Mouse (Mus musculus) lung, postnatal 0 days (tissue): ENCODE data around the gene Prickle2. TPM values are rescaled to one million over a fixed set of nuclear protein-coding genes. Genes with fewer than 3 reads are reported as not detected.
A peak's percentile ranks its signal among the peaks of the same experiment; 100 is the strongest.

Experiments used
- ATAC-seq: fragments of 200-750 bp; cut with Nextera tagmentation; 2 replicates; pipeline ENCODE4 v1.8.0; 2017; ENCODE audit warnings: moderate library complexity
- DNase-seq: peaks from one replicate; pipeline ENCODE4 v3.0.0-alpha.2; 2016; ENCODE audit warnings: low spot score
- H3K27ac ChIP-seq: fragments of 300-500 bp; sonication (generic); 2 replicates; pipeline ENCODE4 v1.5.1; 2014; ENCODE audit warnings: antibody characterized with exemption, mild to moderate bottlenecking, low read length, mixed read lengths
- H3K27me3 ChIP-seq: fragments of 300-500 bp; sonication (generic); replicated peaks from 2 replicates; pipeline ENCODE4 v1.6.1; 2014; ENCODE audit warnings: low read length, mixed read lengths; ENCODE audit not compliant: insufficient read depth
- H3K36me3 ChIP-seq: fragments of 300-500 bp; sonication (generic); 2 replicates; pipeline ENCODE4 v1.6.1; 2014; ENCODE audit warnings: low read length, mixed read lengths; ENCODE audit not compliant: insufficient read depth
- H3K4me1 ChIP-seq: fragments of 300-500 bp; sonication (generic); 2 replicates; pipeline ENCODE4 v1.6.1; 2014; ENCODE audit warnings: antibody characterized with exemption, low read depth, low read length, mixed read lengths; ENCODE audit not compliant: insufficient read depth
- H3K4me2 ChIP-seq: fragments of 300-500 bp; sonication (generic); replicated peaks from 2 replicates; pipeline ENCODE4 v1.6.1; 2014; ENCODE audit warnings: low read depth, mild to moderate bottlenecking, low read length, moderate library complexity, mixed read lengths
- H3K4me3 ChIP-seq: fragments of 300-500 bp; sonication (generic); 2 replicates; pipeline ENCODE4 v1.5.1; 2014; ENCODE audit warnings: low read depth, low read length
- H3K9ac ChIP-seq: fragments of 300-500 bp; sonication (generic); replicated peaks from 2 replicates; pipeline ENCODE4 v1.6.1; 2014; ENCODE audit warnings: low read depth, mild to moderate bottlenecking
- H3K9me3 ChIP-seq: fragments of 300-500 bp; sonication (generic); 2 replicates; pipeline ENCODE4 v1.6.1; 2016; ENCODE audit warnings: low read length, mixed read lengths
- CTCF ChIP-seq: IDR thresholded peaks from 2 replicates; pipeline ENCODE4 v1.5.1; 2016; ENCODE audit warnings: antibody characterized with exemption, mild to moderate bottlenecking
- EP300 ChIP-seq: IDR thresholded peaks from 2 replicates; pipeline ENCODE4 v1.6.1; 2016; ENCODE audit warnings: antibody characterized with exemption, mild to moderate bottlenecking, control low read depth
- WGBS: fragments of 180-500 bp; shearing (Covaris S2); extraction: QIAGEN DNeasy Blood & Tissue Kit; methylation state at CpG from one replicate; pipeline ENCODE4 v1.1.7; 2014; 5-methylcytosine and 5-hydroxymethylcytosine counted together
- polyA plus RNA-seq: library from polyadenylated mRNA; unstranded; fragments of >200 nt; fragmentation: Nextera tagmentation; extraction: Ambion mirVana; gene quantifications from 2 replicates; pipeline ENCODE4 v1.2.1, GENCODE M21; 2015

Prickle2 gene
- polyA plus RNA-seq, 1 experiment from 2014 or later: 7.0 TPM

DNA sequence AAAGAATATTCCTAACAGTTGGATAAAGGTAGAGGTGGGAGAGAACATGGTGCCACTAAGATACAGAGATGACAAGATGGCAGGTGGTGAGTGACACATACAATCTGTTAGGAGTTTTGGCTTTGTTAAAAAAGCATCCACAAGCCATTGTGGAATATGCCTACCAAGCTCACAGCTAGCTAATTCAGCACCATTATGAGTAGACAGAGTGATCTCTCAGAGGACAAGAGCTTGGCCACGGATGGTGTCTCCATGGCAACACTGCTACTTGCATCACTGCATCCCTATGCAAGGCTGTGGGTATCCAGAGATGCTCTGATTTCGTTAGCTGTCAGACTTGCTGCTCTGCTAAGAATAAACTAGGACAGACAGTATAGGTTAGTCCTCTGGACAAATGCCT lies 238.6 kb downstream of the Prickle2 start:
- H3K27ac ChIP-seq: no peak overlapping the region; the same call in 1 of the 2 replicates
- peaks cover 26% of the 10 kb centered on the region; the same call in 1 of the 2 replicates for H3K4me1 ChIP-seq
- no peaks in the 10 kb centered on the region for H3K36me3 ChIP-seq
- no peaks in the 10 kb centered on the region for H3K9me3 ChIP-seq
- whole genome bisulfite sequencing: 91% methylated on average over 2 of the region's 2 CpGs
- H3K4me3 ChIP-seq: no peak overlapping the region
- H3K27me3 ChIP-seq: no peaks in the 10 kb centered on the region
- H3K9ac ChIP-seq: no peak overlapping the region
- no peak for DNase-seq
- no peak overlapping the region for H3K4me2 ChIP-seq
- ATAC-seq: no peak
- no peak for TF ChIP-seq CTCF
- TF ChIP-seq EP300: no peak

GRCm38 (mm10) chr6:92465666-92466065 lies 240.3 kb downstream of the Prickle2 start:
- Histone ChIP-seq H3K36me3 (no peaks in the 10 kb centered on the region), H3K9ac (no peak overlapping the region), H3K9me3 (no peaks in the 10 kb centered on the region), H3K4me2 (no peak overlapping the region), H3K4me3 (no peak overlapping the region), H3K4me1 (peaks cover 26% of the 10 kb centered on the region; the same call in 1 of the 2 replicates), H3K27ac (peak overlapping the region; percentile 38; the same call in 1 of the 2 replicates), H3K27me3 (no peaks in the 10 kb centered on the region)
- WGBS: 72% methylated on average over 1 of the region's 1 CpGs
- DNase-seq (peak; percentile 56), ATAC-seq (peak; percentile 48)
- TF ChIP-seq CTCF: no peak
- peak; percentile 57; the same call in 1 of the 2 replicates for TF ChIP-seq EP300

DNA sequence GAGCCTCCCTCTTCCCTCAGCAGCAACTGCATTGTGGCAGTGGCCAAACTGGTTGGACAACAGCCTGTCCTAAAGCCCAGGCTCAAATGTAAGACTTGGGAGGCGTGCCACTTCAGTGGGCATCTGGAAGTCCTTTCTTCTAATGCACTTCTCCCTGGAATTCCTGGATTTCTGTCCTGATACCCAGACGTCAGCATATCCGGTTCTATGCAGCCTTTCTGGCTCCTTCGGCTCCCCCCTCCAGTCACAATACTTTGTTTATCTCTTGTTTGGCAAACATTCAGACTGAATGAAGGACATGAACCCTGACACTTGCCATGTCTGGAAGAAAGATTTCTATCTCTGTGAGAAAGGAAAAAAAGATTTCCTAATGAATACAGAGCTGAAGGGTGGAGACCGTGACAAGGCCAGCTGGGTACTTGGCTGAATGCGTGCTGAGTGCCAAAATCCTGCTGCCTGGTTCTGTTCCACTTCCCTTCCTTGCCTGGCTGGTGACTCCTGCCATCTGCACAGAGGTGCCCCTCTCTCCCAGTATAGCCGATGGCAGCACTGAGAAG lies 241.1 kb downstream of the Prickle2 start:
- H3K4me3 ChIP-seq: no peak overlapping the region
- H3K9ac ChIP-seq: no peak overlapping the region
- peak; percentile 82 for ATAC-seq
- peak overlapping the region; percentile 73 for H3K27ac ChIP-seq
- whole genome bisulfite sequencing: 8% methylated on average over 7 of the region's 7 CpGs
- no peak overlapping the region for H3K4me2 ChIP-seq
- no peaks in the 10 kb centered on the region for H3K27me3 ChIP-seq
- TF ChIP-seq CTCF (peak; percentile 1; the same call in 1 of the 2 replicates), EP300 (peak; percentile 97)
- H3K4me1 ChIP-seq: peaks cover 23% of the 10 kb centered on the region; the same call in 1 of the 2 replicates
- no peaks in the 10 kb centered on the region for H3K36me3 ChIP-seq
- peak; percentile 92 for DNase-seq
- H3K9me3 ChIP-seq: no peaks in the 10 kb centered on the region

- no peaks in the 10 kb centered on the region for H3K9me3 ChIP-seq
- 34% methylated on average over 9 of the region's 9 CpGs for WGBS
- no peak for ATAC-seq
- H3K9ac ChIP-seq: no peak overlapping the region
- DNase-seq: no peak
- peak overlapping the region; percentile 73 for H3K27ac ChIP-seq
- H3K36me3 ChIP-seq: no peaks in the 10 kb centered on the region
- H3K4me2 ChIP-seq: no peak overlapping the region
- peaks cover 22% of the 10 kb centered on the region; the same call in 1 of the 2 replicates for H3K4me1 ChIP-seq
- H3K4me3 ChIP-seq: no peak overlapping the region
- H3K27me3 ChIP-seq: no peaks in the 10 kb centered on the region
- TF ChIP-seq CTCF (no peak), EP300 (no peak)
Measured at GRCm38 (mm10) chr6:92463768-92464167, 242.2 kb downstream of the Prickle2 start.

GRCm38 (mm10) chr6:92460750-92461149 lies 245.2 kb downstream of the Prickle2 start:
- Histone ChIP-seq H3K4me3 (no peak overlapping the region), H3K27ac (no peak overlapping the region), H3K36me3 (no peaks in the 10 kb centered on the region), H3K9me3 (no peaks in the 10 kb centered on the region), H3K27me3 (no peaks in the 10 kb centered on the region), H3K9ac (no peak overlapping the region), H3K4me1 (peaks cover 16% of the 10 kb centered on the region; the same call in 1 of the 2 replicates), H3K4me2 (no peak overlapping the region)
- no peak for TF ChIP-seq CTCF
- ATAC-seq (no peak), DNase-seq (no peak)
- 79% methylated on average over 2 of the region's 2 CpGs for WGBS

DNA sequence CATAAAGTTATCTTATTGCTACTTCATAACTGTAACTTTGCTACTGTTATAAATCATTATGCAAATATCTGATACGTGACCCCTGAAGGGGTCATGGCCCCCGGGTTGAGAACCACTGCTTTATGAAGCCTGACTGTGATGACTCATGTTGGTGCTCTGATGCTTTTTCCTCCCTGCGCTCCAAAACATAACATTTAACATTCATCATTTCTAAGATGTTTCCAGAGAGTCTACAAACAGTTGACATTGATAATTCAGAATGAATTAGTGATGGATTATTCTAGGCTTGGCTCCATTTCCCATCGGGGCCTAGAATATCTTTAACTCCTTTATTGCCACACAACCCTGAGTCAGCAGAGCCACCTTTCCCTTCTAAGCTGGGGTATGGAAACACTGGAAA lies 247.9 kb downstream of the Prickle2 start:
- H3K4me1 ChIP-seq: no peaks in the 10 kb centered on the region
- ATAC-seq: no peak
- no peak overlapping the region for H3K27ac ChIP-seq
- H3K36me3 ChIP-seq: no peaks in the 10 kb centered on the region
- DNase-seq: no peak
- no peak overlapping the region for H3K9ac ChIP-seq
- no peaks in the 10 kb centered on the region for H3K27me3 ChIP-seq
- WGBS: 59% methylated on average over 4 of the region's 4 CpGs
- no peak overlapping the region for H3K4me3 ChIP-seq
- no peaks in the 10 kb centered on the region for H3K9me3 ChIP-seq
- no peak for TF ChIP-seq CTCF
- no peak for TF ChIP-seq EP300
- no peak overlapping the region for H3K4me2 ChIP-seq

- H3K9ac ChIP-seq: no peak overlapping the region
- no peak overlapping the region for H3K27ac ChIP-seq
- ATAC-seq (no peak), DNase-seq (no peak)
- 70% methylated on average over 1 of the region's 1 CpGs for WGBS
- TF ChIP-seq CTCF (no peak), EP300 (no peak)
- no peaks in the 10 kb centered on the region for H3K4me1 ChIP-seq
- H3K36me3 ChIP-seq: no peaks in the 10 kb centered on the region
- no peaks in the 10 kb centered on the region for H3K27me3 ChIP-seq
- H3K9me3 ChIP-seq: no peaks in the 10 kb centered on the region
- no peak overlapping the region for H3K4me2 ChIP-seq
- H3K4me3 ChIP-seq: no peak overlapping the region
Measured at GRCm38 (mm10) chr6:92451421-92451820, 254.5 kb downstream of the Prickle2 start.
